Mouse (Mus musculus) megakaryocyte-erythroid progenitor cell, adult 5-6 weeks (primary cell): ENCODE data around the gene Wdr24. TPM values are rescaled to one million over a fixed set of nuclear protein-coding genes. Genes with fewer than 3 reads are reported as not detected.

Source experiments
- ATAC-seq: replicated peaks from 2 replicates; pipeline ENCODE4 v1.8.0; 2016; ENCODE audit warnings: mild to moderate bottlenecking, inconsistent platforms; ENCODE audit not compliant: severe bottlenecking, poor library complexity, low FRiP score, low TSS enrichment
- total RNA-seq, 2 experiments: library from RNA; stranded (forward) in 1 of 2; stranded (reverse) in 1 of 2; fragments of 200-1000, 215-1000 nt in 1 of 2; fragments of >200 nt in 1 of 2; fragmentation: Nextera tagmentation in 1 of 2; gene quantifications; 2 replicates each; pipeline ENCODE4 v1.2.3; 2014 to 2017

Wdr24 gene
- total RNA-seq, 2 experiments from 2014 or later = 15.5 to 16.6 TPM

- ATAC-seq = no peak
Measured at GRCm38 (mm10) chr17:25829558-25830017, 6.2 kb downstream of the Wdr24 start.

GRCm38 (mm10) chr17:25830200-25830753 is 6.8 kb downstream of the Wdr24 start:
- ATAC-seq = no peak

DNA sequence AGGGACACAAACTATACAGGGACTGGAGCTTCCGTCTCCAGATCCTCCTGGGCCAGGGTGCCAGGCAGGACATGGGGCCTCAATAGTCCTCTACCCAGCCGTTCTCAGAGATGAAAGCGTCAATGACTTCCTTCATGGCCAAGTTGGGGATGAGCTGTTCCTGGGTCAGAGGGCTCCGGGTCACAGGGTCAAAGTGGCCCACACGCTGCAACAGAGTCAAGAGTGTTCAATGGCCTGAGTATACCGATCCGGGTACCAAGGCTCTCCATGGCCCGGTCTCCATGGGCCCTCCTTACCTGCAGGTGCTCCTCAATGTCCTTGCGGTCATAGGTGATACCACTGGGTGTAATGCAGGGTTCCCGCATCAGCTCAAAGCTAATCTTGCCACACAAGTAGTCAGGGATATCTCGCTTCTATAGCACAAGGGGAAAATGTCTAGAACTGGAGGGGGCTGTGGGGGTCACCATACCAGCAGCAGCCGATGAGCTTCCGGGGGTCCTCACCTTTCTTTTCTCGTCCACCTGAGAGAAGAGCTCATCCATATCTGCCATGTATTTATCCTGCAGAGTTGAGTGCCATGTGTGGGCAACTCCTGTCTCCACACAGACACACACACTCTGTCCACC is 7.5 kb downstream of the Wdr24 start:
- ATAC-seq = no peak

DNA sequence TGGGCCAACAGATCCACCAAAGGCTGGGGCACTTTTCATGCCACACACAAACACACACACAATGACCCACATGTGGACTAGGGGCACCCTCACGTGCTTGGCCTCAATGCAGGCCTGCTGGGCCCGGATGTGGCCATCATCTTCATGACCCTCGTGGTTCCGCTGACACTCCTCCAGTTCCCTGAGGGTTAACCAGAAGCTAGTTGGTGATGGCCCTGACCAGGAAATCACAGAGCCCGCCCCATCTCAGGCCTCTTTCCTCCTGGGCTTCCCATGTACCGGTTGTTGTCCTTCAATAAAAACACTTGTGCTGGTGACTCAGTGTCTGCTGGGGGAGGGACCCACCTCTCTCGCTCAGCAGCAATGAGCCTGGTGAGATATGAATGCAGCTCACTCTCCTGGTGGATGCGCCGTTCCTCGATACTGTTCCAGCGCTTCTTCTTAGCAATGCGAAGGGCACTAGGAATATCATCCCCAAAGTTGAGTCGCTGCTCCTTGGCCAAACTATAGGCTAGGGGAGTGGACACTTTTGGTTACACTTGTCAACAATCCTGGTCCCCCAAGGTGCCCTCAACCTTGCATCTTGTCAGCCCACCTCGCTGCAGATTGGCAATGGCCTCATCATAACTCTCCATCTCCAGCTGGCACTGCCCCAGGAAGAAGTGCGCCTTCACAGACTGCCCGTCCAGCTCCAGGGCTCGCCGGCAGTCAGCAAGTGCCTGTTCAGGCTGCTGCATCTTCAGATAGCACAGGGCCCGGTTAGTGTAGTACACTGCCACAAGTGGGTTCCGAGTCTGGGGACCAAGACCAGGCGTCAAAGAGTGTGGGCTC is 8.2 kb downstream of the Wdr24 start:
- no peak for ATAC-seq

- peak; percentile 72 for ATAC-seq
Measured at GRCm38 (mm10) chr17:25832436-25833290, 9.2 kb downstream of the Wdr24 start.

DNA sequence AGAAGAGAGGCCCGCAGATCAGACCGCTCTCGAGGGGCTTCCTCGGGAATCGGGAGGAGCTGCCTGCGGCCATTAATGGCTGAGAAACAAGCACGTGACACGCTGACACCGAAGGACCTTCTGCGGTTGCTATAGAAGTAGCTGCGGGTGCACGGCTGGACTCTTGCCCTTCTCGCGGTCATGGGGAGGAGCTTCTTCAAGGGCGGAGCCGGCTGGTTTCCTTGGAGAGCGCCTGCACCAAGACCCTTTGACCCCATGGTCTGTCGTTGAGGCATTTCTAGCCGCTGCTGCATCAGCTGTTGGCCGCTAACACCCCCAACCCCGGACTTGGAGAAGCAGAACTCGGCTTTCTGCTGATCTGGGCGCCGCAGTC is 9.8 kb downstream of the Wdr24 start, which contains the start of gene Stub1:
Stub1 (minus strand) TSS at position 114 of the 373 bp plus-strand sequence.
- ATAC-seq = peak; percentile 7; the same call in 1 of the 2 replicates

DNA sequence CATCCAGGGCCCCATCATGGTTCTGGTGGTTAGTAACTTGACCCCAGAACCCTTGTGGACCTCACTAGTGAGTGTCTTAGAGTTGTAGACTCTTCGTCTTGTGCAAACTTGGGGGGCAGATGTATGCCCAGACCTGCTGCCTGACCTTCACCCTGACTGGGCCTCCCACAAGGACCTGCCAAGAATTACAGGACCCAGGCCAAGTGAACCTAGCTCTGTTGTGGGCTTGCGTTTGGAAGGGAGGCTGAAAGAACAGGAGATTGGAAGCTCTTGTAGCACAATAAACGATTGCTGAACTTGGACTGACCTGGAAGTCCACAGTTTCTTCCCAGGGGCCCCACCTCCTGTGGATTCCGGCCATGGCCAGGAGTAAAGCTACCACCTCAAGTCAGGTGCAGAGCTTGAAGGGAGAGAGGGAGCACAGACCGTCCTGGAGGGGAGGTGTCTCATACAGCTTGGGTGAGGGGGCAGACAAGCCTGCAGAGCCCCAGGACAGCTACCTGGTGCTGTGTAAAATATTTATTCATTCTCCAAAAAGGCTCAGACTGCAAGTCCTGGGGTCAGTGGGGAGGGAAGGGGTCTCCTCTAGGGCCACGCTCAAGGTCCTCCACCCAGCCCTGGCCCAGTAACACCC is 10.7 kb downstream of the Wdr24 start:
- no peak for ATAC-seq

DNA sequence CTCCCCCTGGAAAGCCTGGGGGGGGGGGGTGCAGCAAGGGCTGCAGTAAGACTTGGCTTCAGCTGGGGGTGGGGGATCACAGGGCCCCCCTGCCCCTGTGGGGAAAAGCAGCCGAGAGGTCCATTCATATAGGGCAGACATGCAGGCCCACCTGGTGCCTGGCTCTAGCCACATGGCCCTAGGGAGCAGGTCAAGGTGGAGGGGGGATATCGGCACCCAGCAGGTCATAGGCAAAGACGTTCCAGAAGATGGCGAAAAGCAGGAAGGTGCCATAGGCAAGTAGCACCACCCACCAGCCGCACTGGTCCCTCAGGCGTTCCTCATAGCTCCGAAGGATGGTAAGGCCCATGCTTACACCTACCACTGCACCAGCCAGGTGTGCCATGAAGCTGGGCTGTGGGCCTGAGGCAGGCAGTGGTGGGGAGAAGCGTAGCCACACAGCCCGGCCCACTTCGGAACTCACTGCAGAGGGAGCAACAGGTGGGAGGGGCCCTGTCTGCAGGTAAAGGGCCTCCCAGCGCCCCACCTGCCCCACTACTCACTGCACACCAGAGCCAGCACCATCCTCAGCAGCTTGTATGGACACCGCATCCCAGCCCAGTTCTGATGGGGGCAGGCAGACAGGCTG is 11.3 kb downstream of the Wdr24 start:
- no peak for ATAC-seq

GRCm38 (mm10) chr17:25835301-25835700 is 11.9 kb downstream of the Wdr24 start:
- ATAC-seq = no peak

DNA sequence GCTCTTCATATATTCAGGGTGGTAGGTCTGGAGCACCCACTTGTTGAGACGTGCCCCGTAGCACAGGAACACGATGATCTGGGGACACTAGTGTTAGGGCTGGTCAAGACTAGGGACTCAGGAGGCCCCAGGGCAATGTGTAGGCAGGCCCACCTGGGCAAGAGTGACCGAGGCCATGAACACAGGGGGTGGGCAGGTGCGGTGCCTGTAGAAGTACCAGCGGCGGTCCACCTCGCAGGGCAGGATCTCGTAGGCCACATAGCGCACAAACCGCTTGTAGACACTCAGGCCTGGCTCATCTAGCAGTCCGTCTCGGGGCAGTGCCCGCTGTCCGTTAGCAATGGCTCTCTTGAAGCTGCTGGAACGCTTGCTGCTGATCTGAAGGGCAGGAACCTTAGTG is 12.4 kb downstream of the Wdr24 start:
- ATAC-seq = no peak

DNA sequence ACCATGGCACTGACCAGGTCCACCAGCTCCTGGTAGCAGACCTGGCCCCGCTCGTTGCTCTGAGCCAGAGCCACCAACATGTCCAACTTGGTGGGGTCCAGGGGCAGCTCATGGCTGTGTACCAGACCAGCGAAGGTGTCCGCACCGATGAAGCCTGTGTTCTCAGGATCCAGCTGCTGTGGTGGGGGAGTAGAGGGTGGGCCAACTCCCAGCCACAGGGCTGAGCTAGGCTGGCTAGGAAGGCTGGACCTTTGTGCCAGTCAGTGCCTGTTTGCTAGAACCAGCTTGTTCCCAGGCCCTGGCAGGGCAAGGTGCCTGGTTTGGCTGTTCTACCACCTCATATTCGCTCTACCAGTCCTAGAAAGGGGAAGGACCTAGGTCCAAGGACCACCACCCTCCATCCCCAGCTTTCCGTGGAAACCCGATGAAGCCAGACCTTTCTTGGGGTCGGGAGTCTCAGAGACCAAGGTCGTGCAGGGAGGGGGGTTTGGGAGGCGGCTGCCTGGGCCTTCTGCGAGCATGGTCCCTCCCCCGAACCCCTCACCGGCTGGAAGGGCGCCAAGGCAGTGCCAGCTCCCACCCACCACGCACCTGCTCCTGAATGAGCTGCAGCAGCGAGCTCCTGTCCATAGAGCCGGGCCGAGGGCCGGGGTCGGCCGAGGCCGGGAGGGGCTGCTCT is 13.1 kb downstream of the Wdr24 start:
- ATAC-seq = no peak

- 0 out of 2 replicates have a peak, but pooled peaks have one; percentile 12 for ATAC-seq
Measured at GRCm38 (mm10) chr17:25837076-25837410, 13.6 kb downstream of the Wdr24 start, which contains the start of gene Rhbdl1. Gene Rhbdl1 (minus strand): TSS chr17:25837295.

- no peak for ATAC-seq
Measured at GRCm38 (mm10) chr17:25837533-25837932, 14.1 kb downstream of the Wdr24 start.

DNA sequence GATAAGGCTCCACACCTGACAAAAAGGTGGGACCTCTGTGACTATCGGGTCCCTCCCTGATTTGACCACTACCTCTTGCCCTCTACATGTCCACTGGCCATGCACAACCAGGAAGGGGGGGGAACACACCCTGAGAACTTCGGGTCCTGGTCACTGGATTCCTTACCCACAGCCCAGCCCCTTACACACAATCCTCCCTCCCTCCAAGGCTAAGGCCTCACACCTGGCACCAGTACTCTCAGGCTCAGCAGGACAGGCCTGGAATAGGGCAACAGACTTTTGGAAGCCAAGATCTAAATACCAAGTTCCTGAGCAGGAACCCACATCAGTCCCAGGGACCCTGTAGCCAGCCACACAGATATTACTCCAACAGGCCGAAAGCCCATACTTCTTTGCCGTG is 15.5 kb downstream of the Wdr24 start:
- ATAC-seq = no peak

GRCm38 (mm10) chr17:25839455-25840235 is 16.2 kb downstream of the Wdr24 start:
- no peak for ATAC-seq

DNA sequence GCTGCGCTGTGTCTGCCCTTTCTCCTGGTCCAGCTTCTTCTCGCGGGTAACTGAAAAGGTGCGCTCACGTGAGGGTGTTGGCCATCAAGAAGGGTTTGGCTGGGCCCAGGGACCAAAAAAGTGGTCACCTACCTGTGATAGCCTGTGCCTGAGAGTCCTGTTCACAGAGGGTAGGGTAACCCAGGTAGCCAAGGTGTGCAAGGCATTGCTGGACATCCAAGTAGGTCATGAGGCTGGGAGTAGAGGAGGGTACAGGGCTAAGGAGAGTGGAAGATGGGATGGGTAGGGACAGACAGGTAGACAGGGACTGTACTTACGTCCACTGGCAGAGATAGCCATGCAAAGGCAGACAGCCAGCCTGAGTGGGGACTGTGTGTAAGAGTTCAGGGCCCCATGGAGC is 17.1 kb downstream of the Wdr24 start:
- no peak for ATAC-seq

DNA sequence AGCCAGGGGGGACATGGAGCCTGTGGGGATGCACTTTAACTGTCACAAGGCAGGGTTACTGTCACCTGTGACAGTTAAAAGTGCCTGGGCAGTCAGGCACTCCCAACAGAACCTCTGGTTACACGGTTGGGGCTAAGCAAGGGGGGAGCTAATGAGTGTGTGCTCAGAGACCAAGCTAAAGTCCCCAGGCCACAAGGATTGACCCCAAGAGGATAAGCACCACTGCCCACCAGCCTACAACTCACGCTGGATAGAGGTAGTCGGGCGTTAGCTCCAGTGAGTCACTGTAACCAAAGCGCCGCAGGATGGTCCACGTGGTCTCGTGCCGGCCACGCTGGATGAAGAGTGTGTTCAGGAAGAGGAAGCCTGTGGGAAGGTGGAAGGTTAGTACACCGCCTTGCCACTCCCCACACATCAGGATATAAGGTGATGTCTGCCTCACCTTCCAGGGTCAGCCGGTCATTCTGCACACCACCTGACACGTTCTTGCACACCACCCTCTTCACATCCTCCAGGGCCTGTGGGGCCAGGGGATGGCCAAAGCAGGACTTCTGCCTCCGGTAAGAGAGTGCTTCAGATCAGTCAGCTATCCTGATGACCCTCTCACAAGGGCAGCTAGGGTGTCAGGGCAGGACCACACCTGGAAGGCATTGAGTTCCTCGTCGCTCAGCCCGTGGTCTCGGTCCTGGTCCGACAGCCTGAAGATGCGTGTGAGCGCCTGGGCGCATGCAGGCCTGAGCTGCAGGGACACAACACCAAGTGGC is 17.9 kb downstream of the Wdr24 start, which contains the start of gene Gm20683:
Gm20683 (minus strand) TSS at position 647 of the 764 bp plus-strand sequence.
- ATAC-seq = no peak
